Mouse (Mus musculus): Measurements from ENCODE around the gene Hcls1. TPM values are rescaled to one million over a fixed set of nuclear protein-coding genes. Genes with fewer than 3 reads are reported as not detected.

The Hcls1 gene
- total RNA-seq (2023), result 100 to 1,000 TPM; 370 to 410 TPM

GRCm38 (mm10) chr16:36934841-36935620, at the start of gene Hcls1:
Hcls1 (plus strand) TSS chr16:36934983.

GRCm38 (mm10) chr16:36989999-36990625, 55.3 kb downstream of the Hcls1 start, which contains the start of gene Fbxo40:
Fbxo40 (minus strand) TSS chr16:36990467.

GRCm38 (mm10) chr16:37011061-37011921, 76.5 kb downstream of the Hcls1 start, which contains the start of gene Polq:
Polq (plus strand) TSS chr16:37011786.

Other genes starting within 250 kb of the Hcls1 start
- not detected for gene Ildr1, start 241.0 kb upstream of the Hcls1 start, total RNA-seq (2023)
- 1 to 10 TPM; 1.1 to 2.8 TPM for gene Slc15a2, start 150.0 kb upstream of the Hcls1 start, total RNA-seq (2023)
- gene Iqcb1, start 106.6 kb upstream of the Hcls1 start, total RNA-seq (2023), result 1 to 10 TPM; 2.3 to 5.8 TPM
- 1 to 10 TPM; 3.4 to 4.1 TPM for gene Eaf2, start 60.0 kb upstream of the Hcls1 start, total RNA-seq (2023)
- 10 to 100 TPM; 29.6 to 34.2 TPM for gene Golgb1, start 59.8 kb upstream of the Hcls1 start, total RNA-seq (2023)
- under 1 TPM in 1 of 2 experiments, not detected in 1; 0.88 TPM for gene Fbxo40, start 55.5 kb downstream of the Hcls1 start, total RNA-seq (2023)
- gene Polq, start 76.8 kb downstream of the Hcls1 start, total RNA-seq (2023), result 10 to 100 TPM; 12.1 to 13.5 TPM